Mouse (Mus musculus) natural killer cell, adult 2 months (primary cell): ENCODE results near the gene Gm42906.

Source experiments
- DNase-seq, 2 experiments: peaks; one replicate each; pipeline ENCODE4 v3.0.0; 2022; ENCODE audit warnings: low spot score in 2 of 2

Gene Gm42906

GRCm38 (mm10) chr5:151189321-151189720 lies 238.6 kb downstream of the Gm42906 start:
- no peak for DNase-seq

GRCm38 (mm10) chr5:151188659-151189058 lies 239.3 kb downstream of the Gm42906 start:
- DNase-seq, result no peak

GRCm38 (mm10) chr5:151187336-151187735 lies 240.6 kb downstream of the Gm42906 start:
- DNase-seq, result no peak

GRCm38 (mm10) chr5:151185286-151185856 lies 242.6 kb downstream of the Gm42906 start:
- no peak for DNase-seq

- no peak for DNase-seq
These were observed 244.2 kb downstream of the Gm42906 start for GRCm38 (mm10) chr5:151183656-151184240.

- DNase-seq, result no peak
These were observed 246.7 kb downstream of the Gm42906 start for GRCm38 (mm10) chr5:151181288-151181687.

GRCm38 (mm10) chr5:151180176-151180785 lies 247.7 kb downstream of the Gm42906 start:
- no peak for DNase-seq

- no peak for DNase-seq
These were observed 250.8 kb downstream of the Gm42906 start for GRCm38 (mm10) chr5:151177171-151177570.

GRCm38 (mm10) chr5:151175897-151176313 lies 252.1 kb downstream of the Gm42906 start:
- no peak for DNase-seq

GRCm38 (mm10) chr5:151174485-151175460 lies 253.2 kb downstream of the Gm42906 start:
- no peak for DNase-seq

- no peak for DNase-seq
These were observed 254.2 kb downstream of the Gm42906 start for GRCm38 (mm10) chr5:151173774-151174173.

- no peak for DNase-seq
These were observed 257.7 kb downstream of the Gm42906 start for GRCm38 (mm10) chr5:151170168-151170750.

- no peak for DNase-seq
These were observed 259.8 kb downstream of the Gm42906 start for GRCm38 (mm10) chr5:151168191-151168590.

GRCm38 (mm10) chr5:151167641-151168040 lies 260.3 kb downstream of the Gm42906 start:
- no peak for DNase-seq

GRCm38 (mm10) chr5:151166266-151166665 lies 261.7 kb downstream of the Gm42906 start:
- DNase-seq, result no peak

GRCm38 (mm10) chr5:151165381-151166016 lies 262.5 kb downstream of the Gm42906 start:
- no peak for DNase-seq

- DNase-seq, result no peak
These were observed 263.1 kb downstream of the Gm42906 start for GRCm38 (mm10) chr5:151164815-151165214.

GRCm38 (mm10) chr5:151162642-151163041 lies 265.3 kb downstream of the Gm42906 start:
- no peak for DNase-seq

- no peak for DNase-seq
These were observed 272.7 kb downstream of the Gm42906 start for GRCm38 (mm10) chr5:151155247-151155646.

GRCm38 (mm10) chr5:151154780-151155179 lies 273.2 kb downstream of the Gm42906 start:
- no peak for DNase-seq

- DNase-seq, result no peak
These were observed 273.9 kb downstream of the Gm42906 start for GRCm38 (mm10) chr5:151154030-151154429.
